ENCODE assay signal across 9 mouse cellular contexts in the genomic region with DNA sequence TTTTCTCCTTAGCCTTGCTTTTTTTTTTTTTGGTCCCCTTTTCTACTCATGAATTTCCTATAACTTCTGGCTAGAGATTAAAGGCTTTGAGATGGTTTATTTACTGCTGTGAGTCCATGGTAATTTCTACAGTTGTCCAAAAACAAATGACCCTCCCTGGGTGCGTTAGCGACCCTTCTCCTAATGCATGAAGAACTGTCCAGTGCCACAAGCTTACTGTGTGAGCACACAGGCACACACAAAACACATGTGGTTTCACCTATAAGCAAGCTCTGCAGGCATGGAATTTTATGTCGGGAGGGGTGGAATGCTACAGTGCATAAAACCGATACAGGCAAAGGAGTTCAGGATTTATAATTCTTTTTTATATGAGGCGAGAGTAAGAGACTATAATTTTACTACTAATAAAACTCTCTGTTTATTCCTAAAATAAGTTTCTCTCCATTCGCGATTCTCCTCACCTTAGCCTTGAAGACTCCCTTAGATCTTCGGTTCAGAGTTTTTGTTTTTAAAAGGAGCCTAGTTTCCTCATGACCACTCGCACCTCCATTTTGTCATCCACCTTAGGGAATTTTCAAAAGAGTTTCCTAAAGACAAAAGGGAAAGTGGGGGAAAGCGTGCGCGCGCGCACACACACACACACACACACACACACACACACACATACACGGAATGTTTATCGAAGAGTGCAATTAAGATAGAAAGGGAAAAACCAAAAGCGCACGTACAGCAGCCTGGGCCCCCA. TPM values are rescaled to one million over a fixed set of nuclear protein-coding genes. Genes with fewer than 3 reads are reported as not detected.
DNase-seq lines count a peak whose midpoint lies in the region; ATAC-seq lines count a peak whose summit lies in the region.
"Had no signal": no experiment of that assay in that cellular context is flagged by ENCODE, and none has a peak within 500 bp of the region (broad histone marks: within the 10 kb centered on the region; RNA-seq: fewer than 3 reads in every experiment).

No protein-coding gene starts in this region.

- WGBS in heart, embryonic 16.5 days, result 5% methylated on average over 18 of the region's 18 CpGs
- WGBS in embryonic facial prominence, embryonic 12.5 days, result 2% methylated on average over 18 of the region's 18 CpGs
- WGBS in intestine, embryonic 15.5 days, result 4% methylated on average over 18 of the region's 18 CpGs
- 3% methylated on average over 18 of the region's 18 CpGs for WGBS in midbrain, embryonic 16.5 days

- peak overlapping the region; percentile 54 for H3K4me3 ChIP-seq in heart, embryonic 16.5 days (ENCODE audit: low read length)
- peak overlapping the region; percentile 41 for H3K4me3 ChIP-seq in embryonic facial prominence, embryonic 12.5 days
- H3K4me3 ChIP-seq in intestine, embryonic 15.5 days (replicated peaks), result peak overlapping the region; percentile 27
- H3K4me3 ChIP-seq in midbrain, embryonic 16.5 days (ENCODE audit: low read depth, low read length), result no peak overlapping the region

- H3K9ac ChIP-seq in heart, embryonic 16.5 days (ENCODE audit: low read length), result peak overlapping the region; percentile 57; the same call in 1 of the 2 replicates
- H3K9ac ChIP-seq in embryonic facial prominence, embryonic 12.5 days, result peak overlapping the region; percentile 62
- no peak overlapping the region for H3K9ac ChIP-seq in intestine, embryonic 15.5 days
- no peak overlapping the region for H3K9ac ChIP-seq in midbrain, embryonic 16.5 days (ENCODE audit: low read depth, low read length)

- peaks cover 76% of the 10 kb centered on the region for H3K27me3 ChIP-seq in heart, embryonic 16.5 days (ENCODE audit: control insufficient read depth, insufficient read depth, low read length)
- H3K27me3 ChIP-seq in embryonic facial prominence, embryonic 12.5 days, result peaks cover 69% of the 10 kb centered on the region
- peaks cover 81% of the 10 kb centered on the region for H3K27me3 ChIP-seq in intestine, embryonic 15.5 days (replicated peaks)
- H3K27me3 ChIP-seq in midbrain, embryonic 16.5 days (ENCODE audit: control insufficient read depth, insufficient read depth, low read depth, low read length), result peaks cover 61% of the 10 kb centered on the region

- no peak for ATAC-seq in heart, embryonic 16.5 days (replicated peaks; ENCODE audit: extremely low read depth, insufficient read depth, low FRiP score)
- ATAC-seq in embryonic facial prominence, embryonic 12.5 days (ENCODE audit: insufficient number of reproducible peaks, insufficient read depth, low FRiP score, low TSS enrichment), result no peak
- no peak for ATAC-seq in intestine, embryonic 15.5 days
- ATAC-seq in midbrain, embryonic 16.5 days, result no peak

- H3K36me3 ChIP-seq in heart, embryonic 16.5 days (ENCODE audit: control insufficient read depth, insufficient read depth), result no peaks in the 10 kb centered on the region
- no peaks in the 10 kb centered on the region for H3K36me3 ChIP-seq in embryonic facial prominence, embryonic 12.5 days
- H3K36me3 ChIP-seq in intestine, embryonic 15.5 days, result no peaks in the 10 kb centered on the region
- H3K36me3 ChIP-seq in midbrain, embryonic 16.5 days (ENCODE audit: control insufficient read depth, insufficient read depth, low read length), result no peaks in the 10 kb centered on the region

- intact Hi-C loops in left cerebral cortex, postnatal 14 days (cut with DNase I), result no loop called here

- H3K4me1 ChIP-seq in heart, embryonic 16.5 days (ENCODE audit: control insufficient read depth, insufficient read depth, low read length), result peaks cover 7% of the 10 kb centered on the region; the same call in 1 of the 2 replicates
- peaks cover 31% of the 10 kb centered on the region; the same call in 1 of the 2 replicates for H3K4me1 ChIP-seq in embryonic facial prominence, embryonic 12.5 days
- peaks cover 5% of the 10 kb centered on the region; the same call in 1 of the 2 replicates for H3K4me1 ChIP-seq in intestine, embryonic 15.5 days (replicated peaks)
- H3K4me1 ChIP-seq in midbrain, embryonic 16.5 days (ENCODE audit: control insufficient read depth, insufficient read depth, low read length), result peaks cover 9% of the 10 kb centered on the region

- DNase-seq in heart, adult 18-20 months, result no peak
- DNase-seq in left cerebral cortex, postnatal 14 days (ENCODE audit: low spot score in 2 of 2), result no peak
- no peak for DNase-seq in layer of hippocampus, adult 9-11 months
- DNase-seq in layer of hippocampus, adult 11-12 months (ENCODE audit: low spot score), result no peak

- peak overlapping the region; percentile 77 for H3K4me2 ChIP-seq in heart, embryonic 16.5 days (ENCODE audit: low read depth, low read length)
- H3K4me2 ChIP-seq in embryonic facial prominence, embryonic 12.5 days (replicated peaks), result peak overlapping the region; percentile 76
- H3K4me2 ChIP-seq in intestine, embryonic 15.5 days (replicated peaks), result peak overlapping the region; percentile 58
- peak overlapping the region; percentile 44 for H3K4me2 ChIP-seq in midbrain, embryonic 16.5 days (ENCODE audit: low read length)

- H3K27ac ChIP-seq in heart, embryonic 16.5 days (ENCODE audit: low read length), result no peak overlapping the region
- H3K27ac ChIP-seq in embryonic facial prominence, embryonic 12.5 days, result peak overlapping the region; percentile 80
- no peak overlapping the region for H3K27ac ChIP-seq in intestine, embryonic 15.5 days
- no peak overlapping the region for H3K27ac ChIP-seq in midbrain, embryonic 16.5 days (ENCODE audit: low read length)

- no peaks in the 10 kb centered on the region for H3K9me3 ChIP-seq in heart, embryonic 16.5 days (replicated peaks; ENCODE audit: control insufficient read depth, low read length)
- no peaks in the 10 kb centered on the region for H3K9me3 ChIP-seq in embryonic facial prominence, embryonic 12.5 days
- H3K9me3 ChIP-seq in intestine, embryonic 15.5 days, result no peaks in the 10 kb centered on the region
- no peaks in the 10 kb centered on the region for H3K9me3 ChIP-seq in midbrain, embryonic 16.5 days (replicated peaks; ENCODE audit: control insufficient read depth, low read length, poor library complexity, severe bottlenecking)

RNA-seq across cellular contexts. Expression of gene Alx3, which starts 12.5 kb away (rescaled TPM):
- 0.10 and 0.26 TPM in 2 replicates for polyA plus RNA-seq in heart, embryonic 16.5 days (2015; fragmentation: Nextera tagmentation; extraction: Ambion mirVana)
- not detected for total RNA-seq in heart, adult 18-20 months (2021)
- 28.7 and 40.5 TPM in 2 replicates for polyA plus RNA-seq in embryonic facial prominence, embryonic 12.5 days (2016; fragmentation: Nextera tagmentation; extraction: Ambion mirVana)
- polyA plus RNA-seq in intestine, embryonic 15.5 days (2015; fragmentation: Nextera tagmentation; extraction: Ambion mirVana), result 0.13 TPM in 1 of 2 replicates, not detected in the other
- polyA plus RNA-seq in midbrain, embryonic 16.5 days (2015; fragmentation: Nextera tagmentation; extraction: Ambion mirVana), result 1.0 and 1.5 TPM in 2 replicates
- 1 to 10 TPM; 1.1 to 1.9 TPM for total RNA-seq in left cerebral cortex, postnatal 14 days (2021)
- total RNA-seq: hematopoietic stem cell, adult 5-6 weeks had no signal

RNA-seq across cellular contexts. Expression of gene Ubl4b, which starts 27.4 kb away (rescaled TPM):
- polyA plus RNA-seq in heart, embryonic 16.5 days (2015; fragmentation: Nextera tagmentation; extraction: Ambion mirVana), result 0.11 TPM in 1 of 2 replicates, not detected in the other
- total RNA-seq in heart, adult 18-20 months (2021), result not detected
- polyA plus RNA-seq in embryonic facial prominence, embryonic 12.5 days (2016; fragmentation: Nextera tagmentation; extraction: Ambion mirVana), result 0.46 and 0.48 TPM in 2 replicates
- polyA plus RNA-seq in intestine, embryonic 15.5 days (2015; fragmentation: Nextera tagmentation; extraction: Ambion mirVana), result not detected in 2 replicates
- not detected in 2 replicates for polyA plus RNA-seq in midbrain, embryonic 16.5 days (2015; fragmentation: Nextera tagmentation; extraction: Ambion mirVana)
- total RNA-seq in left cerebral cortex, postnatal 14 days (2021), result under 1 TPM in 1 of 2 experiments, not detected in 1; 0.24 TPM
- total RNA-seq: hematopoietic stem cell, adult 5-6 weeks had no signal

RNA-seq across cellular contexts. Expression of gene Gm10961, which starts 48.8 kb away (rescaled TPM):
- polyA plus RNA-seq in heart, embryonic 16.5 days (2015; fragmentation: Nextera tagmentation; extraction: Ambion mirVana), result not detected in 2 replicates
- not detected for total RNA-seq in heart, adult 18-20 months (2021)
- not detected in 2 replicates for polyA plus RNA-seq in embryonic facial prominence, embryonic 12.5 days (2016; fragmentation: Nextera tagmentation; extraction: Ambion mirVana)
- not detected in 2 replicates for polyA plus RNA-seq in intestine, embryonic 15.5 days (2015; fragmentation: Nextera tagmentation; extraction: Ambion mirVana)
- not detected in 2 replicates for polyA plus RNA-seq in midbrain, embryonic 16.5 days (2015; fragmentation: Nextera tagmentation; extraction: Ambion mirVana)
- total RNA-seq in left cerebral cortex, postnatal 14 days (2021), result not detected
- total RNA-seq: hematopoietic stem cell, adult 5-6 weeks had no signal

RNA-seq across cellular contexts. Expression of gene Strip1, which starts 49.2 kb away (rescaled TPM):
- 32.2 and 36.5 TPM in 2 replicates for polyA plus RNA-seq in heart, embryonic 16.5 days (2015; fragmentation: Nextera tagmentation; extraction: Ambion mirVana)
- 10 to 100 TPM; 21.5 to 21.6 TPM for total RNA-seq in heart, adult 18-20 months (2021)
- 82.4 and 83.1 TPM in 2 replicates for polyA plus RNA-seq in embryonic facial prominence, embryonic 12.5 days (2016; fragmentation: Nextera tagmentation; extraction: Ambion mirVana)
- 37.3 and 39.0 TPM in 2 replicates for polyA plus RNA-seq in intestine, embryonic 15.5 days (2015; fragmentation: Nextera tagmentation; extraction: Ambion mirVana)
- polyA plus RNA-seq in midbrain, embryonic 16.5 days (2015; fragmentation: Nextera tagmentation; extraction: Ambion mirVana), result 154 and 160 TPM in 2 replicates
- 10 to 100 TPM; 64.3 to 66.9 TPM for total RNA-seq in left cerebral cortex, postnatal 14 days (2021)

Comparison
In these comparisons a context has a peak if more than half of its experiments do, and no peak if none do; other contexts are left out.
1. H3K9ac ChIP-seq: peak in heart, embryonic 16.5 days (single experiment) and embryonic facial prominence, embryonic 12.5 days (single experiment); none in intestine, embryonic 15.5 days (single experiment) and midbrain, embryonic 16.5 days (single experiment).
2. RNA of gene Alx3, which starts 12.5 kb away (polyA plus RNA-seq): 28.7 to 40.5 TPM in embryonic facial prominence, embryonic 12.5 days; 1.0 to 1.5 TPM in midbrain, embryonic 16.5 days, 0.10 to 0.26 TPM in heart, embryonic 16.5 days and 0.13 TPM in intestine, embryonic 15.5 days; every median in the first group is over 10 times any median in the second.
3. Peak in every context shown above with its lines, with median percentiles within 50 percentile points of each other: H3K4me2 ChIP-seq.